ENCODE assay signal across 9 mouse cellular contexts in genomic region chr2:152727795-152728510, GRCm38 (mm10). TPM values are rescaled to one million over a fixed set of nuclear protein-coding genes. Genes with fewer than 3 reads are reported as not detected.
DNase-seq lines count a peak whose midpoint lies in the region; ATAC-seq and TF ChIP-seq lines count a peak whose summit lies in the region.
"Had no signal": no experiment of that assay in that cellular context is flagged by ENCODE, and none has a peak within 500 bp of the region (broad histone marks: within the 10 kb centered on the region; RNA-seq: fewer than 3 reads in every experiment).

No protein-coding gene starts in this region.

- no peak for TF ChIP-seq CTCF in testis, adult 2 months (IDR thresholded peaks at IDR 0.05; ENCODE audit: control insufficient read depth, insufficient read depth, insufficient replicate concordance, low read depth, low read length)

- ATAC-seq in limb, embryonic 12.5 days (ENCODE audit: insufficient number of reproducible peaks, insufficient read depth, low FRiP score, low TSS enrichment, low read depth) = no peak
- 0 out of 2 replicates have a peak, but pooled peaks have one; percentile 4 for ATAC-seq in stomach, embryonic 14.5 days (ENCODE audit: insufficient number of reproducible peaks, insufficient read depth, low FRiP score, low read depth)

- no peak overlapping the region for H3K4me2 ChIP-seq in limb, embryonic 12.5 days
- H3K4me2 ChIP-seq in stomach, embryonic 14.5 days (replicated peaks; ENCODE audit: low read depth, low read length) = no peak overlapping the region
- H3K4me2 ChIP-seq: neural tube, embryonic 12.5 days had no signal

- peaks cover 15% of the 10 kb centered on the region for H3K4me1 ChIP-seq in testis, adult 2 months (ENCODE audit: control insufficient read depth, insufficient read depth, low read length)
- H3K4me1 ChIP-seq in limb, embryonic 12.5 days (replicated peaks) = peaks cover 74% of the 10 kb centered on the region
- peaks cover 50% of the 10 kb centered on the region for H3K4me1 ChIP-seq in stomach, embryonic 14.5 days (ENCODE audit: control insufficient read depth, insufficient read depth, low read length)

- TF ChIP-seq POLR2A in testis, adult 2 months (IDR thresholded peaks at IDR 0.05; ENCODE audit: control insufficient read depth, low read depth, low read length) = no peak

- 83% methylated on average over 14 of the region's 14 CpGs for WGBS in limb, embryonic 12.5 days
- 77% methylated on average over 14 of the region's 14 CpGs for WGBS in stomach, embryonic 14.5 days

- no peaks in the 10 kb centered on the region for H3K9me3 ChIP-seq in limb, embryonic 12.5 days
- no peaks in the 10 kb centered on the region for H3K9me3 ChIP-seq in stomach, embryonic 14.5 days (ENCODE audit: control insufficient read depth, low read depth, low read length)
- H3K9me3 ChIP-seq: neural tube, embryonic 12.5 days had no signal

- DNase-seq in testis, postnatal 14 days (ENCODE audit: low spot score) = no peak
- DNase-seq in heart, postnatal 25 days (ENCODE audit: low spot score) = peak; percentile 73
- DNase-seq in right cerebral cortex, adult 2 months (ENCODE audit: low spot score in 2 of 2) = no peak
- DNase-seq in Muller cell, postnatal 12 days (ENCODE audit: inconsistent ontology term) = no peak
- no peak for DNase-seq in cerebellum, adult 18-20 months

- H3K27me3 ChIP-seq in testis, adult 2 months (ENCODE audit: control insufficient read depth, insufficient read depth, low read length) = no peaks in the 10 kb centered on the region
- H3K27me3 ChIP-seq in limb, embryonic 12.5 days = peaks cover 5% of the 10 kb centered on the region; the same call in 1 of the 2 replicates
- H3K27me3 ChIP-seq in stomach, embryonic 14.5 days (ENCODE audit: control insufficient read depth, insufficient read depth, low read length) = no peaks in the 10 kb centered on the region
- H3K27me3 ChIP-seq: neural tube, embryonic 12.5 days had no signal

- H3K4me3 ChIP-seq in testis, adult 2 months (ENCODE audit: control insufficient read depth, low read depth, low read length) = no peak overlapping the region
- no peak overlapping the region for H3K4me3 ChIP-seq in limb, embryonic 12.5 days (replicated peaks)
- no peak overlapping the region for H3K4me3 ChIP-seq in stomach, embryonic 14.5 days (ENCODE audit: low read depth, low read length)
- H3K4me3 ChIP-seq: neural tube, embryonic 12.5 days had no signal

- intact Hi-C loops in heart, postnatal 25 days (cut with DNase I) = no loop called here

- H3K27ac ChIP-seq in testis, adult 2 months (ENCODE audit: control insufficient read depth, insufficient read depth, low read depth, low read length) = peak overlapping the region; percentile 9; the same call in 1 of the 2 replicates
- peak overlapping the region; percentile 95 for H3K27ac ChIP-seq in limb, embryonic 12.5 days
- peak overlapping the region; percentile 83; the same call in 1 of the 2 replicates for H3K27ac ChIP-seq in stomach, embryonic 14.5 days (ENCODE audit: low read length)
- H3K27ac ChIP-seq: neural tube, embryonic 12.5 days had no signal

- H3K9ac ChIP-seq in limb, embryonic 12.5 days (replicated peaks) = no peak overlapping the region
- no peak overlapping the region for H3K9ac ChIP-seq in stomach, embryonic 14.5 days (replicated peaks; ENCODE audit: low read depth, low read length)
- H3K9ac ChIP-seq: neural tube, embryonic 12.5 days had no signal

- no peaks in the 10 kb centered on the region for H3K36me3 ChIP-seq in testis, adult 2 months (ENCODE audit: control insufficient read depth, insufficient read depth, low read length)
- H3K36me3 ChIP-seq in limb, embryonic 12.5 days = no peaks in the 10 kb centered on the region
- H3K36me3 ChIP-seq in stomach, embryonic 14.5 days (ENCODE audit: control insufficient read depth, insufficient read depth, low read length) = no peaks in the 10 kb centered on the region
- H3K36me3 ChIP-seq: neural tube, embryonic 12.5 days had no signal

RNA-seq across cellular contexts. Expression of gene Id1, which starts 8.1 kb away (rescaled TPM):
- 5.5 and 12.8 TPM in 2 replicates for polyA plus RNA-seq in testis, adult 2 months (2012; rRNA removed)
- 10 to 100 TPM; 37.8 to 57.0 TPM for total RNA-seq in heart, postnatal 25 days (2021)
- polyA plus RNA-seq in limb, embryonic 12.5 days (2016; fragmentation: Nextera tagmentation; extraction: Ambion mirVana) = 299 and 330 TPM in 2 replicates
- polyA plus RNA-seq in stomach, embryonic 14.5 days (2014; fragmentation: Nextera tagmentation; extraction: Ambion mirVana) = 147 and 150 TPM in 2 replicates

RNA-seq across cellular contexts. Expression of gene Cox4i2, which starts 26.0 kb away (rescaled TPM):
- 0.32 and 0.85 TPM in 2 replicates for polyA plus RNA-seq in testis, adult 2 months (2012; rRNA removed)
- 10 to 100 TPM; 12.2 to 16.8 TPM for total RNA-seq in heart, postnatal 25 days (2021)
- 29.9 and 30.6 TPM in 2 replicates for polyA plus RNA-seq in limb, embryonic 12.5 days (2016; fragmentation: Nextera tagmentation; extraction: Ambion mirVana)
- 18.4 and 21.7 TPM in 2 replicates for polyA plus RNA-seq in stomach, embryonic 14.5 days (2014; fragmentation: Nextera tagmentation; extraction: Ambion mirVana)

RNA-seq across cellular contexts. Expression of gene Mcts2, which starts 41.1 kb away (rescaled TPM):
- 41.8 and 43.6 TPM in 2 replicates for polyA plus RNA-seq in testis, adult 2 months (2012; rRNA removed)
- 10 to 100 TPM; 17.7 to 18.5 TPM for total RNA-seq in heart, postnatal 25 days (2021)
- polyA plus RNA-seq in limb, embryonic 12.5 days (2016; fragmentation: Nextera tagmentation; extraction: Ambion mirVana) = 36.3 and 39.2 TPM in 2 replicates
- polyA plus RNA-seq in stomach, embryonic 14.5 days (2014; fragmentation: Nextera tagmentation; extraction: Ambion mirVana) = 26.5 and 30.1 TPM in 2 replicates

RNA-seq across cellular contexts. Expression of gene H13, which starts 58.7 kb away (rescaled TPM):
- polyA plus RNA-seq in testis, adult 2 months (2012; rRNA removed) = 84.1 and 84.7 TPM in 2 replicates
- total RNA-seq in heart, postnatal 25 days (2021) = 10 to 100 TPM; 35.1 to 38.5 TPM
- 129 and 135 TPM in 2 replicates for polyA plus RNA-seq in limb, embryonic 12.5 days (2016; fragmentation: Nextera tagmentation; extraction: Ambion mirVana)
- polyA plus RNA-seq in stomach, embryonic 14.5 days (2014; fragmentation: Nextera tagmentation; extraction: Ambion mirVana) = 120 and 122 TPM in 2 replicates

Comparison
In these comparisons a context has a peak if more than half of its experiments do, and no peak if none do; other contexts are left out.
1. H3K27ac ChIP-seq: peak in every context shown above with its lines; median percentile 95 in limb, embryonic 12.5 days; 83 in stomach, embryonic 14.5 days; 9 in testis, adult 2 months.
2. RNA of gene Id1, which starts 8.1 kb away (polyA plus RNA-seq): 299 to 330 TPM in limb, embryonic 12.5 days and 147 to 150 TPM in stomach, embryonic 14.5 days; 5.5 to 12.8 TPM in testis, adult 2 months; every median in the first group is over 10 times any median in the second.
3. RNA of gene Cox4i2, which starts 26.0 kb away (polyA plus RNA-seq): 29.9 to 30.6 TPM in limb, embryonic 12.5 days and 18.4 to 21.7 TPM in stomach, embryonic 14.5 days; 0.32 to 0.85 TPM in testis, adult 2 months; every median in the first group is over 10 times any median in the second.